Mouse (Mus musculus) stomach, embryonic 15.5 days (tissue): ENCODE data around the gene Pnmal2. TPM values are rescaled to one million over a fixed set of nuclear protein-coding genes. Genes with fewer than 3 reads are reported as not detected.
A peak's percentile ranks its signal among the peaks of the same experiment; 100 is the strongest.

Source experiments
- ATAC-seq: fragments of 200-750 bp; cut with Nextera tagmentation; 2 replicates; pipeline ENCODE4 v1.8.0; 2017; ENCODE audit warnings: low read depth, moderate number of reproducible peaks, moderate TSS enrichment; ENCODE audit not compliant: insufficient read depth, low FRiP score
- H3K27ac ChIP-seq: fragments of 300-500 bp; sonication (generic); 2 replicates; pipeline ENCODE4 v1.5.1; 2015; ENCODE audit warnings: mild to moderate bottlenecking, inconsistent platforms
- H3K27me3 ChIP-seq: fragments of 300-500 bp; sonication (generic); replicated peaks from 2 replicates; pipeline ENCODE4 v1.6.1; 2015; ENCODE audit warnings: inconsistent platforms
- H3K36me3 ChIP-seq: fragments of 300-500 bp; sonication (generic); 2 replicates; pipeline ENCODE4 v1.6.1; 2015; ENCODE audit warnings: inconsistent platforms
- H3K4me1 ChIP-seq: fragments of 300-500 bp; sonication (generic); 2 replicates; pipeline ENCODE4 v1.6.1; 2015; ENCODE audit warnings: inconsistent platforms
- H3K4me2 ChIP-seq: fragments of 300-500 bp; sonication (generic); 2 replicates; pipeline ENCODE4 v1.6.1; 2015; ENCODE audit warnings: mild to moderate bottlenecking, inconsistent platforms
- H3K4me3 ChIP-seq: fragments of 300-500 bp; sonication (generic); replicated peaks from 2 replicates; pipeline ENCODE4 v1.5.1; 2015; ENCODE audit warnings: inconsistent platforms
- H3K9ac ChIP-seq: fragments of 300-500 bp; sonication (generic); 2 replicates; pipeline ENCODE4 v1.6.1; 2015; ENCODE audit warnings: inconsistent platforms
- H3K9me3 ChIP-seq: fragments of 300-500 bp; sonication (generic); 2 replicates; pipeline ENCODE4 v1.6.1; 2016; ENCODE audit warnings: inconsistent platforms
- WGBS: fragments of 180-500 bp; shearing (Covaris S2); methylation state at CpG from one replicate; pipeline ENCODE4 v1.1.7; 2015; 5-methylcytosine and 5-hydroxymethylcytosine counted together
- polyA plus RNA-seq: library from polyadenylated mRNA; unstranded; fragments of >200 nt; fragmentation: Nextera tagmentation; extraction: Ambion mirVana; gene quantifications from 2 replicates; pipeline ENCODE4 v1.2.1, GENCODE M21; 2015

The Pnmal2 gene
- polyA plus RNA-seq, 1 experiment from 2014 or later: 10.2 TPM

DNA sequence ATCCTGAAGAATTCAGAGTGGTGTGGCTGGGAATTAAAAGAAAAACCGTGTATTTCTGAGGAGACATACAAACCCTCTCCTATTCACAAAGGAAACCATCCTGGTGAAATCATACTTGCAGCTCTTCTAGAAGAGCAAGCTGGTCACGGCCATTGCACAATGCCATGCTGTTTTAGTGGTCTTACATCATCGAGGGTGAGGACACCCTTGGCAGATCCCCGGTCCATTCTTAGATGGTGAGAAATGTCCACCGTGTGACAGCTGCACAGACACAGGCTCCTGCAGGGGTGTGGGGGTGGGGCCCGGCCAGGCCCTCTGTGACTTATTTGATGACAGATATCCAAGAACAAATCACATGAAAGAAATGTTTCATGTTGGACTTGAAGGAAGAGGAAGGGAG is 29.5 kb downstream of the Pnmal2 start:
- 61% methylated on average over 6 of the region's 6 CpGs for WGBS
- no peak overlapping the region for H3K9ac ChIP-seq

DNA sequence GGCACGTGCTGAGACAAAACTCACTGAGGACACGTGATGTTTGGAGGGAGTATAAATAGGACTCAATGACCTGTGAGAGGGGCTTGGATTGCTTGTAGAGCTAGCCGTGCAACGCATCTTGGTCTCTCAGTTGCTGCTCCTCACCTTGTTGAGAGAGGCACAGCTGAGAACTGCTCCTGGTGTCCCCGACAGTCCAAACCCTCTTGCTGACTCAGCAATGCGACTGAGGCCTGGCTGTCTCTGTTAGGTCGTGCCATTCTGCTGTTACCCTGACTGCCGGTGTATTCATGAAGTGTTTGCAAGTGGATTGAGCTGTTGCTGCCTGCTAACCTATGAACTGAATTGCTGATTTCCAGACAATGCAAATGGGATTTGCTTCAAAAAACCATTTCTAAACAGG is 31.8 kb downstream of the Pnmal2 start:
- no peak overlapping the region for H3K4me2 ChIP-seq

More for the DNA sequence above, 29.5 kb downstream of the Pnmal2 start:
- no peaks in the 10 kb centered on the region for H3K36me3 ChIP-seq
- H3K4me3 ChIP-seq: no peak overlapping the region
- no peak for ATAC-seq
- H3K4me1 ChIP-seq: no peaks in the 10 kb centered on the region
- H3K9me3 ChIP-seq: no peaks in the 10 kb centered on the region
- no peak overlapping the region for H3K27ac ChIP-seq
- H3K4me2 ChIP-seq: no peak overlapping the region
- no peaks in the 10 kb centered on the region for H3K27me3 ChIP-seq

DNA sequence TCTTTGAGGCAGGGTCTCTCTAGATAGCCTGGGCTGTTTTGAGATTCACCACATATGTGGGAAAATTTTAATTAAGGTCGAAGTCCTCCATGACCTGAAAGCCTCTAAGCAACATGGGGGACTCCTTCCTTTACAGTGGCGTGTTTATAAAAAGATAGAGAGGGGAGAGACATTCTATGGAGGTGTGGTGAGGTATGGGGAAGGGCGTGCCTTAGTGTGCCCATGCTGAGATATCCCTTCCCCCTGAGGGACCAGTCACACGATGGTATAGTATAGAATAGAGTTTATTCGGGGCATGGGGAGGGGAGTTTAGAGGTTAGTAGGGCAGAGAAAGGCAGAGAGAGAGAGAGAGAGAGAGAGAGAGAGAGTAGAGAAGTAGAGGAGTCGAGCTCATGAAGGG is 33.7 kb downstream of the Pnmal2 start:
- no peaks in the 10 kb centered on the region for H3K9me3 ChIP-seq
- no peak overlapping the region for H3K4me3 ChIP-seq
- H3K27ac ChIP-seq: no peak overlapping the region
- no peaks in the 10 kb centered on the region for H3K36me3 ChIP-seq
- WGBS: 71% methylated on average over 6 of the region's 6 CpGs
- H3K4me2 ChIP-seq: no peak overlapping the region
- H3K9ac ChIP-seq: no peak overlapping the region
- no peak for ATAC-seq
- peaks cover 9% of the 10 kb centered on the region; the same call in 1 of the 2 replicates for H3K4me1 ChIP-seq
- H3K27me3 ChIP-seq: no peaks in the 10 kb centered on the region

More for the DNA sequence above, 31.8 kb downstream of the Pnmal2 start:
- H3K4me1 ChIP-seq: peaks cover 5% of the 10 kb centered on the region; the same call in 1 of the 2 replicates
- no peaks in the 10 kb centered on the region for H3K27me3 ChIP-seq
- H3K36me3 ChIP-seq: no peaks in the 10 kb centered on the region
- H3K9ac ChIP-seq: no peak overlapping the region
- no peak overlapping the region for H3K4me3 ChIP-seq
- WGBS: 60% methylated on average over 8 of the region's 8 CpGs
- no peaks in the 10 kb centered on the region for H3K9me3 ChIP-seq
- H3K27ac ChIP-seq: no peak overlapping the region
- ATAC-seq: no peak

DNA sequence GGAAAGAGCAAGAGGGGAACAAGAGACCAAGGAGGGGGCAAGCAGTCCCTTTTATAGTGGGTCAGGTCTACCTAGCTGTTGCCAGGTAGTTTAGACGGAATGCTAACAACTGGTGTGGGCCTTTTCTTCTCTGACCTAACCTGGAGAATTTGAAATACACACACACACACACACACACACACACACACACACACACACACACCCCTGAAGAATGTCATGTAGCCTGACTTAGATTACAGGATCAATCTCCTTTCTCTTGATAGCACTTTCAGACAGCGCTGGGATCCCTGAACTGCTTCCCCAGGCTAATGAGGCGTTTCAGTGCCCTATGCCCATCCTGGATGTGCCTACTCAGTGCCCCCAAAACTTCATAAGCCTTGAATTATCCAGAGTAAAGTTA is 34.1 kb downstream of the Pnmal2 start:
- no peak for ATAC-seq
- Histone ChIP-seq H3K9me3 (no peaks in the 10 kb centered on the region), H3K4me2 (no peak overlapping the region), H3K4me3 (no peak overlapping the region), H3K36me3 (no peaks in the 10 kb centered on the region), H3K27me3 (no peaks in the 10 kb centered on the region), H3K9ac (no peak overlapping the region), H3K4me1 (peaks cover 9% of the 10 kb centered on the region; the same call in 1 of the 2 replicates), H3K27ac (no peak overlapping the region)
- WGBS: 79% methylated on average over 3 of the region's 3 CpGs

DNA sequence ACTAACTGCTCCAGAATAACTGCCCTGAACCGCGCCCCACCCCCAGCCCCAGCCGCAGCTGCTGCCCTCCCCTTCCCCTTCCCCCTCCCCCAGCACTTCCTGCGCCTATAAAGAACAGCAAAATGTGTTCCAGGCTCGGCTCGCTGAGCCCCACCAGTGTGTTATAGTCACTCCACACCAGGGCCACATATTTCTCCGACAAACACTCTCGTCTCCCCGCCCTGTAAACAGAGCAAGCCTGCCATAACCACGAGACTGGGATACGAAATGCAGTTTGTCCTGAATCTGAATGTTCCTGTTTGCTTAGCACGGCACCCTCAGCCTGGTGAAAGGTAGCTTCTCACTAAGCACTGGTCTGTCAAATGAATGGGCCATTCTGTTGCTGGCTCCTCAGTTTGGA is 35.9 kb downstream of the Pnmal2 start:
- ATAC-seq: peak; percentile 47; the same call in 1 of the 2 replicates
- Histone ChIP-seq H3K4me2 (peak overlapping the region; percentile 51), H3K27ac (peak overlapping the region; percentile 80), H3K9me3 (no peaks in the 10 kb centered on the region), H3K9ac (no peak overlapping the region), H3K4me1 (peaks cover 9% of the 10 kb centered on the region; the same call in 1 of the 2 replicates), H3K27me3 (no peaks in the 10 kb centered on the region), H3K36me3 (no peaks in the 10 kb centered on the region), H3K4me3 (peak overlapping the region; percentile 28)
- WGBS: 1% methylated on average over 11 of the region's 12 CpGs

DNA sequence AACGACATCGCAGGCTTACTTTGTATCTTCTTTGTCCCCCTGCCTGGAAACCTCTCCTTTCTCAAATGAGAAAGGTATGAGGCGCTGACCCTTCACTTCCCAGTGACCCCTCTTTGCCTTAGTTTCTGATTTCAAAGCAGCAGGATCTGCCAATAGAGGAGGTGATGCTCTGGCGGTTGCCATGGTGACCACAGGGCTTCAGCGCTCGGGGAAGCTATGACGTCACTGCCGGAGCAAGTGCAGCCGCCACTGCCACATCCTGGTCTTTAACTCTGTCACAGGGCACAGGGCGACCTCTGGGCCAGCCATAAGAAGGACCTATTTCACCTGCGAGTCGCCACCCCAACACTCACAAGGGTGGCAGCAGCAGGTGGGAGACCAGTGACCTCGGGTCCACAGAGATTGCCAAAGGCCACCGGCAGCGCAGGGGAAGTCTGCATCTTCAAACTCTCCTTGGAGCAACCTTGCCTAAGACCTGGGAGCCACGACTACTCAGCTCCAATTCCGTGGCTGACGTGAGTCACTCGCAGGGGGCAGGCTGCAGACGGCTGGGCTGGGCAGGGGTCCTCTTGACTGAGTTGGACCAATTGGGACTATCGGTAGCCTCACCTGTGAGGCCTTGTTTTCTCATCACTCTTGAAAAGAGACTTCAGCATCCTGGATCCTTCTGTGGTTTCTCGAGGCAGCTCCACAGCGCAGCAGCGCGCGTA is 38.5 kb downstream of the Pnmal2 start, which contains the start of gene Gm42372:
Gm42372 (plus strand) TSS at position 228 of the 710 bp plus-strand sequence.
- no peak within 1 kb of the TSS for H3K4me2 ChIP-seq
- H3K9me3 ChIP-seq: no peaks in the 10 kb centered on the region
- H3K36me3 ChIP-seq: no peaks in the 10 kb centered on the region
- no peak within 1 kb of the TSS for H3K27ac ChIP-seq
- ATAC-seq: no peak
- WGBS: 31% methylated on average over 26 of the region's 26 CpGs
- no peaks in the 10 kb centered on the region for H3K27me3 ChIP-seq
- peaks cover 16% of the 10 kb centered on the region for H3K4me1 ChIP-seq
- H3K4me3 ChIP-seq: no peak within 1 kb of the TSS
- no peak within 1 kb of the TSS for H3K9ac ChIP-seq

DNA sequence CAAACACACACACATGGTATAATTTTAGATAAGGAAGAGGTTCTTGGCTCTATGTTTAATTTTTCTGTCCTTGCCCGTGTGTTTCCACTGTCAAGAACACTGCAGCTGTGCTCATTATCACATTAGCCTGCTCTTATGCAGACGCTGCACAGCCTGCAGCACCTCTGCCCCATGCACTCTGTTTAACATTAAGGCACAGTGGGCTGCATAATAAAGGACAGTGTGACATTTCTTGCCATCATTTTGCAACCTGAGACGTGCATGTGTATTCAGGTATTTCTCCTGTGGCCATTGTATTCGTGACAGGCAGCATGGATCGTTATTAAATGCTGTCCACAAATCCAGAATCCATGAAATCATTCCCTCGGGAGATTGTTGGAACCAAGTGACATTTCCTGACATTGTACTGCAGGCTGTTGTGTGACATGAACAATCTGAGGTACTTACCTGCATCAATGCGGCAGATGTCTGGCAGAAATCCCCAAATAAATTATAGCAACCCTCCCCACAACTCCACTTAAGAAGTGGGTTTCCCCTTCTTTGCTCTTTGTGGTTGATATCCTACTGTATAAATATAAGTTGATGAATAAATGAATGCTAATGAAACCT is 43.2 kb downstream of the Pnmal2 start:
- peak overlapping the region; percentile 54 for H3K27ac ChIP-seq
- H3K9ac ChIP-seq: no peak overlapping the region
- no peaks in the 10 kb centered on the region for H3K27me3 ChIP-seq
- H3K4me2 ChIP-seq: no peak overlapping the region
- no peak overlapping the region for H3K4me3 ChIP-seq
- H3K9me3 ChIP-seq: no peaks in the 10 kb centered on the region
- no peak for ATAC-seq
- 33% methylated on average over 7 of the region's 7 CpGs for WGBS
- no peaks in the 10 kb centered on the region for H3K36me3 ChIP-seq
- H3K4me1 ChIP-seq: peaks cover 34% of the 10 kb centered on the region

DNA sequence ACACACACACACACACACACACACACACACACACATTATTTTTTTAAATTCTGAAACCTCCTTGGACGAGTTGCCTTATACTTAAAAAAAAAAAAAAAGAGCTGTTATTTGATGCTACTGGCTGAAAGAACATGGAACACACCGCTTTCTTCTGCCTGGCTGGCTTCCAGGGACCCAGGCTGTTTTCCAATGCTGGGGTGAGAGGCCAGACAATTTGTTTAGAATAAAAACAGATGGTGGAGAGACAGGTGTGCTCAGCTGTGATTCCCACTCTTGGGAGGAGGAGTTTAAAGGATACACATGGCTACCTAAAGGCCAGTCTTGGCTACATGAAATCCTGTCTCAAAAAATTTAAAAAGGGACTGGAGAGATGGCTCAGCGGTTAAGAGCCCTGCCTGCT is 43.9 kb downstream of the Pnmal2 start:
- Histone ChIP-seq H3K4me2 (no peak overlapping the region), H3K9ac (no peak overlapping the region), H3K4me1 (peaks cover 29% of the 10 kb centered on the region), H3K36me3 (no peaks in the 10 kb centered on the region), H3K27ac (peak overlapping the region; percentile 54), H3K27me3 (no peaks in the 10 kb centered on the region), H3K4me3 (no peak overlapping the region), H3K9me3 (no peaks in the 10 kb centered on the region)
- 32% methylated on average over 3 of the region's 3 CpGs for WGBS
- ATAC-seq: no peak

DNA sequence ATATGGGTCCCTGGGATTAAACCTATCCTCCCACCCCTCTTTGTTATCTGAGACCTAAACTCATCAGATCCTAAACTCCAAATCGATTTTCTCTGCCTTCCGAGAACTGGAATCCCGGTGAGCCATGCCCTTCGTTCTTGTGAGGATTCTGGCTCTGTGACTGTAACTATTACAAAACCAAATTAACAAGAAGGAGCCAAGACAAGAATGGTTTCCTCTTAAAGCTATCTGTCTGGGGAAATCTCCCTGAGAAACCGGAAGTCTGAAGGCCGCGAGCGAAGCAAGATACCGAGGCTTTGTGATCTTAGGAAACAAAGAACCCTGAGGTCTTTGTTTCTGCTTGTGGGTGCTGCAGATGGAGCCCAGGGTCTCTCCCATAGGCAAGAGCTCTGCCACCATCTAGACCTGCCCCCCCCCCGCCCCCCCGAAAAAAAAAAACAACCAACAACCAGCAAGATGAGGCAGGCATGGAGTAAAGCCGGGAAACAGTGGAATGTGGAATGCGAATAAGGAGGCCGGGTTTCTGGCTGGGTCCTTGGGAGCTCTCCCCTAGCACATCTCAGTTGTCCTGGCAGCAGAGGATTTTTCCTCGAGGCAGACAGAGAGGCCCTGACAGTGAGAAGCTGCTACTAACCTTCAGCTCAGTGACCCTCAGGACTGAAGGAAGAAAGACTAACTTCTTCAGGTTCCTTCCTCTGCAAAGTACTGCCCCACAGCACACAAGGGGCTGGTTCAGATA is 45.7 kb downstream of the Pnmal2 start:
- Histone ChIP-seq H3K27ac (peak overlapping the region; percentile 93), H3K4me2 (peak overlapping the region; percentile 30), H3K9me3 (no peaks in the 10 kb centered on the region), H3K27me3 (no peaks in the 10 kb centered on the region), H3K4me3 (no peak overlapping the region), H3K9ac (no peak overlapping the region), H3K36me3 (no peaks in the 10 kb centered on the region; the same call in 1 of the 2 replicates), H3K4me1 (peaks cover 33% of the 10 kb centered on the region)
- 25% methylated on average over 15 of the region's 15 CpGs for WGBS
- no peak for ATAC-seq

DNA sequence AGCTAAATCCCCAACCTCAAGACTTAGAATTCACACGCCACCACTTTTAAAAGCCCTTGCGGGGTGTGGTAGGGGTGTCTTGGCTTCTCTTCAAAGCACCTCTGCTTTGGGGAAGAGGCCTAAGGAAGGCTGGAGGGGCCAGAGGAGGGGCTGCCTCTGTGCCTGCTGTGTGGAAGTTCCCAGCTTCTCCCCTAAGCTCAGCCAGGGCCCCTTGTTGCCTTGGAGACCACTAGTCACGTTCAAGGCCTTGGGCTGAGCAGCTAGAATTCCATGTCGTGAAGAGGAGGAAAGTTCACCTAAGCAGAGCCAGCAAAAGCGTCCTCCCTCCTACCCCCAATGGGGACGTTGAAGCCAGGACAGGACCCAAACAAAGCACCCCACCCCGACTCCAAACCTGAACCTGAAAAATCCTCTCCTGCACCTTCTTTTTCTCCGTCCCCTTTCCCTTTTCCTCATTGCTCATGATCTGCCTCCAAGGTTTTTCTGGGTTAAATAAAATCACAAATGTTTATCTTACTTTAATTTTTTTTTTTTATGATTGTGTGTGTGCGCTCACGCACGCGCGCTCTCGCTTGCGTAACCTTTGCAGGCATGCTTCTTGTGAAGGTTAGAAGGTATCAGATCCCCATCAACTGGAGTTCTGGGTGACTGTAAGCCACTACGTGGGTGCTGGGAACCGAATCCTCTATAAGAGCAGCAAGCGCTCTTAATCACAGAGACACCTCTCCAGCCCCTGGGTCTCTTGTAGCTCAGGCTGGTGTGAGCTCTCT is 47.4 kb downstream of the Pnmal2 start:
- 28% methylated on average over 18 of the region's 18 CpGs for WGBS
- ATAC-seq: peak; percentile 77
- Histone ChIP-seq H3K4me2 (peak overlapping the region; percentile 39), H3K4me1 (peaks cover 47% of the 10 kb centered on the region), H3K36me3 (no peaks in the 10 kb centered on the region; the same call in 1 of the 2 replicates), H3K27me3 (no peaks in the 10 kb centered on the region), H3K9me3 (no peaks in the 10 kb centered on the region), H3K4me3 (0 out of 2 replicates have a peak overlapping the region, but pooled peaks have one; percentile 6), H3K9ac (no peak overlapping the region), H3K27ac (peak overlapping the region; percentile 93)

DNA sequence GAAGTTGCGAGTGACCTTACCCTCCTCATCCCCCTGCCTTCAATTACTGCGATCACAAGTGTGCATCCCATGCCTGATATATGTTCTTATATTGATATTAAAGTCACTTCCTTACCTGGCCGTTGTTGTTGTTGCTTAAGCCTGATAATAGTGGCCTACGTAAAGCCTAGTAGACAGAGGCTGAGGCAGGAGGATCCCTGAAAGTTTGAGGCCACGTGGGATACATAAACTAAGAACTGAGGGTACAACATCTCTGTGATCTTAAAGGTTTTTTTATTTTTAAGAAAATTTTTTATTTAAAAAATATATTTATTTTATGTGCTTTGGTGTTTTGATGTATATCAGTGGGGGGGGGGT is 47.9 kb downstream of the Pnmal2 start, which contains the start of gene Ccdc8:
Ccdc8 (plus strand) TSS at position 258 of the 357 bp plus-strand sequence.
- Histone ChIP-seq H3K36me3 (peaks cover 3% of the 10 kb centered on the region), H3K27ac (peak within 1 kb of the TSS; percentile 93), H3K9ac (no peak within 1 kb of the TSS), H3K4me2 (peak within 1 kb of the TSS; percentile 72), H3K27me3 (no peaks in the 10 kb centered on the region), H3K4me3 (peak within 1 kb of the TSS; percentile 46), H3K9me3 (no peaks in the 10 kb centered on the region), H3K4me1 (peaks cover 50% of the 10 kb centered on the region)
- no peak for ATAC-seq
- WGBS: 89% methylated on average over 5 of the region's 5 CpGs
